Mouse (Mus musculus): ENCODE measurements around the gene Rrp7a. TPM values are rescaled to one million over a fixed set of nuclear protein-coding genes. Genes with fewer than 3 reads are reported as not detected.

Gene Rrp7a
- total RNA-seq, 1 experiment from 2014 or later, result 67.3 TPM

DNA sequence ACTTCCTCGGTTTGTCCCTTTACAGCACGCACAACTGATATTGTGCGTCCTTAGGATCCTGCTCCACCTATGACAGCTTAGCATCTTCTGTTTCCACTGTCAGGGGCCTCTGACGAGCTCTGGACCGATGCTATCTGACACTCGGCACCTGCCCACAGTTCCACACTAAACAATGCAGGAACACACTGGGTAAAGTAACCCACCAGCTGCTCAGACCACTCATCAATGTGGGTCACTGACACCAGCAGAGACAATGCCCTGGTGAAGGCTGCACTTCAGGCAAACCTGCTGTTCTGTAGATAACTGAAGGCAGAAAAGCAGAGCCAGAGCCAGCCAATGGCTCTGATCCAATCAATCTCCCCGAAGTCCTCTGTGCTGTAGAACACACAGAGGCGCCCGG lies 4.0 kb upstream of the Rrp7a start:
- ATAC-seq (replicated peaks in 1 of 2; ENCODE audit: insufficient read depth in 1 of 2, low FRiP score in 2 of 2, low TSS enrichment in 1 of 2, low read depth in 1 of 2, poor library complexity in 2 of 2, severe bottlenecking in 2 of 2), result no peak

DNA sequence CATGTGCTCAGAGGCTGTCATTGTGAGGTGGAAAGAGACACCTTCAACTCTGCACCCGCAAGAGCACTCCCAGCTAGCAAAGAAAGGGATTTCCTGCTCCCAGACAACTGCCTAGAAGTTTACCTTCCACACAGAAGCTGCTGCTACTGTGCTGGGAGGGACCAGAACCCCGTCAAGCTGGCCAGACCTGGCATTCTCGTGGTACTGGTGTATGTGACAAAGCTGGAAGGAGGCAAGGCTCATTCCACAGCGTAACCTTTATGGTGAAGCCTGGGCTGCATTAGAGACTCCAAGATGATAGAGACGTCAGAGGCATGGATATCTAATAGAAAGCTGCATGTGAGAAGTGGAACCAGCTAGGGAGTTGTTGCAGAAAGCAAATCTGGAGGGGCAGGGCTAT lies 2.0 kb upstream of the Rrp7a start:
- ATAC-seq (replicated peaks in 1 of 2; ENCODE audit: insufficient read depth in 1 of 2, low FRiP score in 2 of 2, low TSS enrichment in 1 of 2, low read depth in 1 of 2, poor library complexity in 2 of 2, severe bottlenecking in 2 of 2), result no peak

DNA sequence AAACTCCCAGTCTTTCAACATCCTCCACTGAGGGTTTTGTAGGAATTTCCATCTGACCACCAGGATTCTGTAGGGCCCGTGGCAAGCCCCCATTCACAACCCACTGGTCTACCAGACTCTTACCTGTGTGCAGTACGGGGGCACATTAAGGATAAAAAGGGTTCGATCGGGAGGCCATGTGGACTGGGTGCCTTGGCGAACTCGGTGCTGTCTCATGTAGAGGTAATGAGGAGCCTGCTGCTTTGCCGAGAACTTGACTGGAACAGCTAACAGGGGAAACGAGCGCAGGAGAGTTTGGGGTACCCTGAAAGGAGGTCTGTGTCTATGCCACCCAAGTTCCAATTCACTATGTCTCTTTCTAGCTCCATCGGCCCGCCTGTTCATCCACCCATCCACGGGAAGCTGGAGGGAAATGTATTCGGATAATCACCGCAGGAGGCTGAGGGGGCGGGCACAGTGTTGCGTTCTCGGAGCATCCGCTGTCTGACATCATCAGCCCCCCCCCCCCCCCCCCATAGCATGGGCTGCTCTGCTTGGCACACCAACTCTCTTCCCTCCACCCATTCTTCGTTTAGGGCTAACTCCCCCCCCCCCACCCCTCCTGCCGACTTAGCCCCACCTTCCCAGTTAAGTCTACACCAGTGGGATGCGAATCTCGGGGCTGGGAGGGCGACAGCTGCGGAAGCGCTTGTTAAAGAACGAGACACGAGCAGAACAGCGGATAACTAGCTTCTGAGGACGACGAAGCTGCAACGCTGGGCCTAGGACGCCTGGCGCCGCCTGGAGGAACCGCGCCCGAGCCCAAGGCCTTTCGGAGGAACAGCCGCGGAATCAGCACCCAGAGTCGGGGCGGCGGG lies 664 bp downstream of the Rrp7a start:
- peak in 1 of 2 experiments; percentile 12; a peak in 1 of 4 replicates for ATAC-seq (replicated peaks in 1 of 2; ENCODE audit: insufficient read depth in 1 of 2, low FRiP score in 2 of 2, low TSS enrichment in 1 of 2, low read depth in 1 of 2, poor library complexity in 2 of 2, severe bottlenecking in 2 of 2)

DNA sequence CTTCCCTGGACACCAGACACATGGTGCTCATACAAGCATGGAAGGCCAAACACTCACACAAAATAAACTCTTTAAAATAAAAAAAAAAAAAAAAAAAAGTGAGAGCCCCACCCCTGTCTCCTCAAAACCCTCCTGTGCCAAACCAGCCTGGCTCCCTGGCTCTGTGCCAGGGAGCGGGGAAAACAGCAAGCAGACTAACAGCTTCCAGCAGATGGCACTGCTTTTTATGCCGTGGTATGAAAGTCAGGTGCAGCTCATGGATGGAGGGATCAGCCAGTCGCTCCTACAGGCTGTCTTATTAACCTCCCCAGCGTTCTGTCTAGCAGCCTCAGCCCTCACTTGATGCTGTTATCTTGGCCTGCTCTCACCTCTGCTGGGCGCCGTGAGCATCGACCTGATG lies 4.2 kb downstream of the Rrp7a start:
- ATAC-seq (replicated peaks in 1 of 2; ENCODE audit: insufficient read depth in 1 of 2, low FRiP score in 2 of 2, low TSS enrichment in 1 of 2, low read depth in 1 of 2, poor library complexity in 2 of 2, severe bottlenecking in 2 of 2), result 0 out of 4 replicates have a peak, but pooled peaks of 1 of the 2 experiments have one; percentile 11

DNA sequence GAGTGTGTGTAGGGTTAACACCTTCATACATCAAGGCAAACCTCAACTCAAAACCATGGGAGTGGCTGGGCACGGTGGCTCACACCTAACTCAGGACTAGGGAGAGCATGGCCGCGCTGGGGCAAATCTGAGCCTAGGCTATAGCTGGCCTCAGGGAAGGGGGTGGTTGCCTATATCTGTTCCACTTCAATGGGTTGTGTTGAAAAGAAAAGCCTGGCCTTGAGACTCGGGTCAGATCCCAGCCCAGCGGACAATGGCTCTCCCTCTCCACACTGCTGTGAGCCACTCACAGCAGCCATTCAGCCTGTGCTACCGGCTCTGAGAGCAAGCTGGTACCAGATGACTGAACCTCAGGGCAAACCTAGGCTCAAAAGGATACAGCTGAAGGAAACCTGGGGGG lies 7.5 kb downstream of the Rrp7a start:
- no peak for ATAC-seq (replicated peaks in 1 of 2; ENCODE audit: insufficient read depth in 1 of 2, low FRiP score in 2 of 2, low TSS enrichment in 1 of 2, low read depth in 1 of 2, poor library complexity in 2 of 2, severe bottlenecking in 2 of 2)

DNA sequence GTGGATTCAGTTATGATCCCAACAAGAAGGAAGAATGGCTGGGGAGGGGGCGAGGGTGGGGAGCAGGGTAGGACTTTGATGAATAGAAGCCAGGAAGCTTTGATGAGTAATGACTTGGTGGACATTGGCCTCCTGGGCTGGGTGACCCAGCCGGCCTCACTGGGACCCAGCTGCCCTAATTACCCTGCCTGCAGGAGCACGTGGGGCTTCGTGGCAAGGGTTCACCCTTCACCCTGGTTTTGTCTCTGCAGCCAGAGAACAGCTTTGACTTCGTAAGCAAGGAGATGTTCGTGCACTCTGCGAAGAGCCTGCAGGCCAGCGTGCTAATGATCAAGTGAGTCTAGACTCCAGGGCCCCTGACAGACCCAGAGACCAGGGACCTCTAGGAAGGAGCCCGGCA lies 8.5 kb downstream of the Rrp7a start:
- ATAC-seq (replicated peaks in 1 of 2; ENCODE audit: insufficient read depth in 1 of 2, low FRiP score in 2 of 2, low TSS enrichment in 1 of 2, low read depth in 1 of 2, poor library complexity in 2 of 2, severe bottlenecking in 2 of 2), result no peak

DNA sequence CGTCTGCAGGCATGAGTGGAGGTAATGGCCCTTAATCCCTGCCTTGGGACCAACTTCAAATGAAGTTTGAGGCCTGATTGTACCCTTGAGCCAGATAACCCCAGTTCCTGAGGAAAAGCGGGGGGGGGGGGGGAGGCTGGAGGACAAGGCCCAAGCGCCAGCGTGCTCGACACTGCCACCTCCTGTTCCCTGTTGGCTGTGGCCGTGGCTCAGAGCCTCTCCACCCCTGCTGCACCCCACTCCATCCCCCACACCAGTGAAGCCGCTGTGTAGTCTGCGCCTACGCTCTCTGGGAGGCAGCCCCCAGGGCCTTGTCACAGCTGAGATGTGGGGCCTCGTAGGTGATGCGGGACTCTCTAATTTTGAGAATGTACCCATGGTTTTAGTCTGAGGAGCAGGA lies 9.7 kb downstream of the Rrp7a start:
- ATAC-seq (replicated peaks in 1 of 2; ENCODE audit: insufficient read depth in 1 of 2, low FRiP score in 2 of 2, low TSS enrichment in 1 of 2, low read depth in 1 of 2, poor library complexity in 2 of 2, severe bottlenecking in 2 of 2), result peak; percentile 73 to 88; a peak in 3 of 4 replicates

DNA sequence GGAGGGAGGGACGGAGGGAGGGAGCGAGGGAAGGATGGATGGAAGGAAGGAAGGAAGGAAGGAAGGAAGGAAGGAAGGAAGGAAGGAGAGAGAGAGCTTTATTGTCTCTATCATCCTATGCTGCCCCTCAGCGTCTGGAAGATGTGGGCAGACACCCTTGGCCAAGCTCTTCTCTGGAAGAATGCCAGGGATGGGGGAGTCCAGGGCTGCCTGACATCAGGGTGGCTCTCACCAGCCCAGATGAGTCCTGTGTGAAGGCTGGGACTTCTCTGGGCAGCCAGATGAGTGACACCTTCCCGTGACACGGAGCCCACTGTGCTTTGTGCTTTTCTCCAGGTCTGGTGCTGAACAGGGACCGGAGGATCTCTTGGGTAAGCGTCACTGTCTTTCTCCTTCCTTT lies 10.7 kb downstream of the Rrp7a start:
- ATAC-seq (replicated peaks in 1 of 2; ENCODE audit: insufficient read depth in 1 of 2, low FRiP score in 2 of 2, low TSS enrichment in 1 of 2, low read depth in 1 of 2, poor library complexity in 2 of 2, severe bottlenecking in 2 of 2), result no peak

DNA sequence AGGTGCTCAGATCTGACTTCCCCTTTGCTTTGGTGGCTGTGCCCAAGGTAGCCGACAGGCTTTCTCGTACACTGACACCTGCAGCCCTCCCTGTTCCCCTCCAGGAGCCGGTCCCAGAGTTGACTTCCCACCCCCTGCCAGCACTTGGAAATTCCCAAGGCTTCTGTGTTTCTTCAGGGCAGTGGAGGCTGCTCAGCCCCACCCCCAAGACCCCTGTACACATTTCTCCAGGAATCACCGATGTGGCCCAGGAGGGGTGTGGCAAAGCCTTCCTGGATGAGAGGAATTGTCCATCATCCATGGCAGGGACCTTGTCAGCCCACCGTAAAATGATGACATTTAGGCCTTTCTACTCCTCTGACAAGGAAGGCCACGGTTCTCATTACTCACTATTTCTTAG lies 11.3 kb downstream of the Rrp7a start:
- ATAC-seq (replicated peaks in 1 of 2; ENCODE audit: insufficient read depth in 1 of 2, low FRiP score in 2 of 2, low TSS enrichment in 1 of 2, low read depth in 1 of 2, poor library complexity in 2 of 2, severe bottlenecking in 2 of 2), result no peak

DNA sequence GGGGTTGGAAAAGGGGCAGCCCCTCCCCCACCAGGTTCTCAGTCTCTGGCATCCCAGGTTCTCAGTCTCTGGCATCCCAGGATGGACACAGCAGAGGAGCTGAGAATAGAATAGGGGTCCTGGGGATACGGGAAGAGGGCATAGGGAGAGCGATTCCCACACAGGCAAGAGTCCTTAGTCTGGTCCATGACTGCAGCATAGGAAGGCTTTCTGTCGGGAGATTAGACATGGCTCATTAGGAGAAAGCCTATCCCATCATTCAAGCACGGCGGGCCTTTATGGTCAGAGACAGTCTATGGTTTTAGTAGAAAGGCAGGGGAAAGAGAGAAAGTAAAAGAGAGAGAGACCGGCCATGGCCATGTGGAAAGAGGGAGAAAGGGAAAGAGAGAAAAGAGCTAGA lies 14.8 kb downstream of the Rrp7a start:
- no peak for ATAC-seq (replicated peaks in 1 of 2; ENCODE audit: insufficient read depth in 1 of 2, low FRiP score in 2 of 2, low TSS enrichment in 1 of 2, low read depth in 1 of 2, poor library complexity in 2 of 2, severe bottlenecking in 2 of 2)

DNA sequence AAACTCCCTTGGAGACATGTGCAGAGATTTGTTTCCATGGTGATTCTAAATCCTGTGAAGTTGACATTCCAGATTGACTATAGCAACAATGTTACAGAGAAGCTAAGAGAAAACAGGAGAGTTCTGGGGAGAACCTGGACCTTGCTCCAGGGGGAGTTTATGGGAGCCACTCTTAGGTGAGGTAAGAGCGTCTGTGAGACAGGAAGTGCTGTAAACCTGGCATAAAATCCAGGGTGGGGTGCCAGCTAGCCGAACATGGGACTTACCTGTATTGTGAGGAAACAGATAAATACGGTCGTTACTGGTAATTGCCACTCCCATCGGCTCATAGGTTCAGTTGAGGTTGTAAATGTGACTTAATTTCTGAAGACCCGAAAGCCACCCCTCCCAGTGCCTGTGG lies 16.2 kb downstream of the Rrp7a start:
- ATAC-seq (replicated peaks in 1 of 2; ENCODE audit: insufficient read depth in 1 of 2, low FRiP score in 2 of 2, low TSS enrichment in 1 of 2, low read depth in 1 of 2, poor library complexity in 2 of 2, severe bottlenecking in 2 of 2), result no peak

DNA sequence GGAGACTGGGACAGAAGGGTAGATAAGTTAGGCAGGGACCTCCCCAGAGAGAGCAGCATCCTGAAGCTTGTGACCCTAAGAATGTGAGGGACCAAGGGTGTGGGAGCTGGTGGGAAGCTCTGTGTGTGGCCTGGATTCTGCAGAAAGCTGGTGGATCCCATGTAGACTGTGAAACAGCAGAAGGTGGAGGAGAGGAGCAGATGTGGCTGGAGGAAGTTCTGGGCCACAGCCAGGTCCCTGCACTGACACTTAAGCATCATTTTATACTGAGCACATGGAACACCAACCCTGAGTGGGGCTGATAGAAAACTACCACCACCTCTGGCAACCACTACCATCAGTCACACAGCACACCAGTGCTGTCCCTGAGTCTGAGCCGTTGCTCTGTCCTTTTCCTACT lies 19.5 kb downstream of the Rrp7a start:
- no peak for ATAC-seq (replicated peaks in 1 of 2; ENCODE audit: insufficient read depth in 1 of 2, low FRiP score in 2 of 2, low TSS enrichment in 1 of 2, low read depth in 1 of 2, poor library complexity in 2 of 2, severe bottlenecking in 2 of 2)

DNA sequence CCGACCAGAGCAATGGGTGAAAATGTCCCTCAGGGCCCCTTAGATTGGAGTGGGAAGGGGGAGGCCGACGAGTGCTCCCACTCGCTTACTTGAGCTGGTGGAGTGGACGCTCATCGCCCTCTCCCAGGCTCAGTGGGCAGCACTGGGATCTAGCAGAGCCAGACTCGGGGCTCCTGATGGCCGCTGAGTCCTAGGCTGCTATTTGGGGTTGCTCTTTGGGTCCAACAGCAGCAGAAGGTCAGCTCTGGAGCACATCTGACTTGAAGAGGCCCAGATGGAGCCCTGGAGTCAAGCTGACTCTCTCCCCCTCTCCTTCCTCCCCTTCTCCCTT lies 22.3 kb downstream of the Rrp7a start:
- no peak for ATAC-seq (replicated peaks in 1 of 2; ENCODE audit: insufficient read depth in 1 of 2, low FRiP score in 2 of 2, low TSS enrichment in 1 of 2, low read depth in 1 of 2, poor library complexity in 2 of 2, severe bottlenecking in 2 of 2)

DNA sequence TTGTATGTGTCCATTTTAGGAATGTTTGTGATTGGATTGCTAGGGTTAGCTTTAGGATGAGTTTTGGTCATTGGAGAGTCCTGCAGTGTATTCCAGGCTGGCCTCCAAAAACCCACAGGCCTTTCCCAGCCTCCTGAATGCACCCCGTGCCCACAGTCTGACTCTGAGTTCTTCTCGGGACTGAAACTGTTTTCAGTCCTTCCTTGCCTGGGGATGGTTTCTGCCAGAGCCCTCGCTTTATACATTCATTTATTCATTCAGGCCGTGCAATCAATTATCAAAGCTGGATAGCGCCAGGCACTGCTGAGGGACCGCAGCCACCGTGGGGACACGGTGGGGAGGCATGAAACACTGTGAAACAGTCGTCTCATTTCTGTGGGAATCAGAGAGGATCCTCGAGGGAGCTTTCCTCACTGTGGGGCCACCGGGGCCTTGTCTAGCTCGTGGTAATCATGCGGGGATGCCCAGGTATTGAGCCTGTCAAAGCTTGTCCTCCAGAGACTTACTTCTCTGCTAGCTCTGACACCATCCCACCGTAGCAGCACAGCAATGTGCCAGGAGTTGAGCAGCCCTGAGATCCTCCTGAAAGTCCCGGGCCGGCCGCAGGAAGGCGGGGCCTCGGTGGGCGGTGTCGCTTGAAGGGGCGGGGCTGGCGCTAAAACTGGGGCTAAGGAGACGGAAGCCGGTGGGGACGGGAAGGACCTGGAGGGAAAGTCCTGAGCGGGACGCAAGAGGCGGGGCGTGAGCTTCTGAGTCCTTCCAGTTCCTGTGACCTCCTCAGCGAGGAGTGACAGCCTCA lies 22.9 kb downstream of the Rrp7a start:
- ATAC-seq (replicated peaks in 1 of 2; ENCODE audit: insufficient read depth in 1 of 2, low FRiP score in 2 of 2, low TSS enrichment in 1 of 2, low read depth in 1 of 2, poor library complexity in 2 of 2, severe bottlenecking in 2 of 2), result peak; percentile 95 to 97

DNA sequence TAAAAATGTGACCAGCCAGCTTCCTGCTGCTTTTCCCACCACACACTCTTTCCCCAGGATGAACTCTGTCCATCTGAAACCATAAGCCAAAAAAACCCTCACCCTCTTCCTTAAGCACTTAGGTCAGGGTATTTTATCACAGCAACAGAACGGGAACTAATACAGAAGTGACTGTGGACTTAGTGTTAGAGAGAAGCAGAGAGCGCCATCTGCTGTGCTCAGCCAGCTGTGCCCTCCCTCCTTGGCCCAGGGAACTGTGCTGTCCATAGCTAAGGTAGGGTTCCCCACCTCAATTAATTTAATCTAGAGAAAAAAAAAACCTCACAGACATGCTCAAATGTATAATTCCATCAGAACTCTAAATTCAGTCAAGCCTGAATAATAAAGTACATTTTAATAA lies 26.7 kb downstream of the Rrp7a start:
- ATAC-seq (replicated peaks in 1 of 2; ENCODE audit: insufficient read depth in 1 of 2, low FRiP score in 2 of 2, low TSS enrichment in 1 of 2, low read depth in 1 of 2, poor library complexity in 2 of 2, severe bottlenecking in 2 of 2), result no peak

DNA sequence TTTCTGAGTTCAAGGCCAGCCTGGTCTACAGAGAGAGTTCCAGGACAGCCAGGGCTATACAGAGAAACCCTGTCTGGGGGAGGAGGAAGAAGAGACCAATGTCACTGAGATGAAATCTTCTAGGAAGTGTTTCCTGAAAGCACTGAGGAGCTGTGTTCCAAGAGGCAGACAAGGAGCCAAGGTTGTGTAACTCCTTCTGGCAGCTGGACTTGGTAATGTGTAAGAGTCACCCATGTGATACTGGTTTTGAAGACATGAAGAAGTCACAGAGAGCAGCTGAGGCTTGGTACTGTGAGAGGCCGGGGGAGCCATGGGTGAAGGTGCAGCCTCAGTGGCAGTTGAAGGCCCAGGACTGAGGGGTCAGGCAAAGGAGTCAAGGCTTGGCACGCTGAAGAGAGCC lies 28.9 kb downstream of the Rrp7a start:
- ATAC-seq (replicated peaks in 1 of 2; ENCODE audit: insufficient read depth in 1 of 2, low FRiP score in 2 of 2, low TSS enrichment in 1 of 2, low read depth in 1 of 2, poor library complexity in 2 of 2, severe bottlenecking in 2 of 2), result no peak

DNA sequence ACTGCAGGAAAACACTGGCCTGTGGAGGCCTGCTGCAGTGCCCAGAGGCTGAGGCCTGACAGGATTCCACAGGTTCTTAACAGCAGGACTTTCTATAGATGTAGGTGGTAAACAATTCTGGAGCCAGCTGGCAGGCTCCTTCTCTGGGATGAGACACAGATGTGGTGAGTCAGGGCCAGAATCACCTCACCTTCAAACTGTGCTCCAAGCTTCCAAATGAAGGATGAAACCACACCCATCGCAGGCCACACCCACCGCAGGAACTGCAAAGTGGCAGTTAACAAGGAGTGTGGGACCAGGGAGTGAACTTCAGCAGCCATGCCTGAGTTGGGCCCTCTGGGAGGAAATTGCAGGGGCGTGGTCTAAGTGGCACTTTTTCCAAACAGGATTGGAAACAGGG lies 31.7 kb downstream of the Rrp7a start:
- no peak for ATAC-seq (replicated peaks in 1 of 2; ENCODE audit: insufficient read depth in 1 of 2, low FRiP score in 2 of 2, low TSS enrichment in 1 of 2, low read depth in 1 of 2, poor library complexity in 2 of 2, severe bottlenecking in 2 of 2)

DNA sequence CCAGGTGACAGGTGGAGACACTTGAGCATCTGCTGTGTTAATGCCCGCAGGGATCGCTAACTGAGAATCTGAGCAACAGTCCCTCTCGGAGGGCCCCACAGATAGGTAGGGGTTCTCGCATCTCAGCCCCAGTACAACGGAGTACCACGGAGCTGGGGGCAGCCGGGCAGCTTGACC lies 33.3 kb downstream of the Rrp7a start, which contains the start of gene Serhl:
Gene Serhl (plus strand): TSS at position 78 of the 177 bp plus-strand sequence.
- ATAC-seq (replicated peaks in 1 of 2; ENCODE audit: insufficient read depth in 1 of 2, low FRiP score in 2 of 2, low TSS enrichment in 1 of 2, low read depth in 1 of 2, poor library complexity in 2 of 2, severe bottlenecking in 2 of 2), result no peak
